Mouse (Mus musculus) layer of hippocampus, postnatal 36 days (tissue): ENCODE data around the gene LTO1. TPM values are rescaled to one million over a fixed set of nuclear protein-coding genes. Genes with fewer than 3 reads are reported as not detected.

Experiments
- DNase-seq, 2 experiments: peaks; one replicate each; pipeline ENCODE4 v3.0.0; 2022
- total RNA-seq, 2 experiments: library from RNA; stranded (reverse); gene quantifications; 2 replicates each; pipeline ENCODE4 v1.2.3; 2021

LTO1 gene
- total RNA-seq, 2 experiments from 2014 or later, result 26.2 TPM

GRCm38 (mm10) chr7:144940003-144940571, 25.2 kb downstream of the LTO1 start:
- no peak for DNase-seq

- DNase-seq, result no peak
Measured at GRCm38 (mm10) chr7:144940585-144940984, 25.7 kb downstream of the LTO1 start.

- peak; percentile 74 to 76 for DNase-seq
Measured at GRCm38 (mm10) chr7:144941242-144941831, 26.4 kb downstream of the LTO1 start.

GRCm38 (mm10) chr7:144942071-144942743, 27.3 kb downstream of the LTO1 start:
- DNase-seq, result no peak

GRCm38 (mm10) chr7:144942744-144943135, 27.8 kb downstream of the LTO1 start:
- no peak for DNase-seq

- peak; percentile 63 to 68 for DNase-seq
Measured at GRCm38 (mm10) chr7:144943254-144943653, 28.4 kb downstream of the LTO1 start.

- no peak for DNase-seq
Measured at GRCm38 (mm10) chr7:144958509-144959395, 43.9 kb downstream of the LTO1 start.

GRCm38 (mm10) chr7:144963911-144964310, 49.0 kb downstream of the LTO1 start:
- DNase-seq, result no peak

- DNase-seq, result no peak
Measured at GRCm38 (mm10) chr7:144964316-144964715, 49.4 kb downstream of the LTO1 start.

- no peak for DNase-seq
Measured at GRCm38 (mm10) chr7:144965893-144966292, 51.0 kb downstream of the LTO1 start.

- DNase-seq, result no peak
Measured at GRCm38 (mm10) chr7:144970997-144971768, 56.3 kb downstream of the LTO1 start.

- no peak for DNase-seq
Measured at GRCm38 (mm10) chr7:144971769-144972168, 56.9 kb downstream of the LTO1 start.

GRCm38 (mm10) chr7:144973461-144973860, 58.6 kb downstream of the LTO1 start:
- DNase-seq, result no peak

GRCm38 (mm10) chr7:144977121-144977520, 62.2 kb downstream of the LTO1 start:
- DNase-seq, result no peak

GRCm38 (mm10) chr7:144979814-144980213, 64.9 kb downstream of the LTO1 start:
- DNase-seq, result no peak

Other genes with a start within 250 kb of the LTO1 start
- gene Ano1, start 163.1 kb upstream of the LTO1 start, total RNA-seq, result 1 to 10 TPM; 2.5 to 2.6 TPM
- not detected for gene Fgf3, start 77.0 kb upstream of the LTO1 start, total RNA-seq
- not detected for gene Fgf4, start 67.7 kb upstream of the LTO1 start, total RNA-seq
- gene Fgf15, start 18.6 kb upstream of the LTO1 start, total RNA-seq, result not detected
- 10 to 100 TPM; 50.8 to 53.9 TPM for gene Ccnd1, start 24.8 kb downstream of the LTO1 start, total RNA-seq